Mouse (Mus musculus) urinary bladder, postnatal 14 days (tissue): ENCODE measurements at regions not wholly inside any gene's neighbourhood (a gene's known extent, or its start where the extent isn't known, plus 50 kb on each side); places are given as distances from the start of the nearest gene placed in this dataset.
A peak's percentile ranks its signal among the peaks of the same experiment; 100 is the strongest.
"Not testable (repeated sequence)": the region's sequence is repeated elsewhere in the genome, so short reads cannot be mapped to it uniquely, and the experiment has no call there.

Experiments
- DNase-seq: peaks from one replicate; pipeline ENCODE4 v3.0.0; 2021; ENCODE audit warnings: low spot score

DNA sequence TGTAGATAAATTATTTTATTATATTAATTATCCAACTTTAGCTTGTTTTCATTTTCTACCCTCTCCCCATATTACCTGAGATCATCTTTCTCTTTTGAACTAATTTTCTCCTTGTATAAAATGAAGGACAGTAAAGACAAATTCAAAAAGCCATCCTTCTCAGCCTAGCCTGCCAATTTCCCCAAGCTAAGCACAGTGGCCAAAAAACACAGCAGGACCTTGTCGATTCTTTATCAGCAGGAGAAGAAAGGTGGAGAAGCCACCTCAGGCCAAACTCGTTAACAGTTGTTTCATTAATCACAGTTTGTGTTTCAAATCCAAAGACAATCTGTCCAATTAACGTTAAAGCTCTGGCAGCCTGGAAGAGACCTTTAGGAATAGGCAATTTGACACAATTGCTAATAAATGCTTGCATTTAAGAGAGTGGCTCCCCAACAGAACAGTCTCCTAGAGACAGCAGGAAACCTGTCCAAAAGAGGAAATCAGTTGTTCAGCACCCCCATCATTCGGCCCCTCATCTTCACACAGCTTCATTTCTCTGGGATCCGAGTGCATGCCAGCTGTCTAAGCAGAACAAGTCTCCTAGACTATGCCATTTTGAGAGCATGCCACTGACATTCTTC, 135.7 kb upstream of the Tlr4 start:
- no peak for DNase-seq

DNA sequence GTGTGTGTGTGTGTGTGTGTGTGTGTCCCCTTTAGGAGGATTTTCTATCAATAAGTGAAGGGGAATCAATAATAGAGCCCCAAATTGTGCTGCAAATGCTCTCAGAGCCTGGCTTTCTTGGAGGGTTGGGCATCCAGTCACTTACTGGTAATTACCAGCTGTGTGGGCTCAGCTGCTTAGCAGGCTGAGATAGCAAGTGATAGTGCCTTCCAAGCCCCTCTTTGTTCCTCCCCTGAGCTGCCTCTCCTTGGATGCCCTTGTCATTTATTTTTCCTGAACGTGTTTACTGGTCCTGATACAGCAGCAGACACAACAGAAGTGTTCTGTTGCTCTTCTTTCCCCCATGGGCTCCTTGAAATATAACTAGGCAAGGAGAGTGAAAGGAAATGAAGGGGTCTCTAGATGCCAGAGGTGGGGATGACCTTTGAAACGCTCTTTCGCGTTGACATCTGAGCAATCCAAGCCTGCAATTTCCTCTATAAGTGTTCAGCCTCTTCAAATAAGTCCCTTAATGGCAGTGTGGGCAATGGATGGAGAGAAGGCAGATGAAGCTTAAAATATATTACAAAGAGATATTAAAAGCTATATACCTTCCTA, 133.3 kb upstream of the Tlr4 start:
- no peak for DNase-seq

GRCm38 (mm10) chr4:66715821-66716760, 111.3 kb upstream of the Tlr4 start:
- DNase-seq = no peak

GRCm38 (mm10) chr4:66737407-66737806, 90.0 kb upstream of the Tlr4 start:
- no peak for DNase-seq

DNA sequence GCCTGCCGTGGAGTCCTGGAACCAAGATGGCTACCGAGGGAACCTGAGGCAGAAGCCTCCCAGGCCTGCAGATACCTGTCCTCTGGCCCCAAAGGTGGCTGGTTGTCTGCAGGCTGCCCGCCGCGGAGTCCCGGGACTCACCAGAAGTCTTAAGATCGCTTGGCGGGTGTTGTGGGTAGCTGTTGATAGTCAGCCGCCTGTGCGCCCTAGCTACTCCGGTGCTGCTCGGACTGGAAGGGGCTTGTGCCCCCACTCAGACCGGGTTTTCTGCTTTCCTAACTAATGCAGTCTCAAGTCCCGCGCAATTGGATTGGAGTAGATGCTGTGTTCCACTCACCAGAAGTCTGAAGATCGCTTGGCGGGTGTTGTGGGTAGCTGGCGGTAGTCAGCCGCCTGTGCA, 84.0 kb upstream of the Tlr4 start:
- DNase-seq = not testable (repeated sequence)

DNA sequence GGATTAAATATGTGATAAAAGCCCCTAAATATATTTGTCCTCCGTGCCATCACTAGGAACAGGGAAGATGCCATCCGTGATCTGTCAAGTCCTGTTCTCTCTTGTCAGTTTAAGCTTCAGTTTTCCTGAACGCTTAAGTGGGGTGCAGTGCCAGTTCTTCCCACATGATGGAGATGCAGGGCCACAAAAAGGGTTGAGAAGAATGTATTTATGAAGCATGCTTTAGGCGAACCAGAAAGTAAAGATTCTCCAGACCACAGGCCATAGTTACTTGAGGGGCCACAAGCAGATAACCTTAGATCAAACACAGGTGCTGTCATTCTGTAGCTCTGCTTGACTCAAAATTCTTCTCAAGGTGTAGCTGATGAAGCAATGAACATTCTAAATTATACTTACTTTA, 58.6 kb upstream of the Tlr4 start:
- peak; percentile 40 for DNase-seq
